Mouse (Mus musculus) lung, postnatal 14 days (tissue): ENCODE measurements around the gene Slc29a1.
"Not testable (repeated sequence)": the region's sequence is repeated elsewhere in the genome, so short reads cannot be mapped to it uniquely, and the experiment has no call there.

Experiments used
- DNase-seq: peaks from one replicate; pipeline ENCODE4 v3.0.0; 2021

The Slc29a1 gene

GRCm38 (mm10) chr17:45599446-45600242 is at the start of gene Slc29a1:
TSS of gene Slc29a1 (minus strand) at chr17:45599606.
- DNase-seq, result peak; percentile 76

- no peak for DNase-seq
Measured at GRCm38 (mm10) chr17:45644185-45644584, 44.8 kb upstream of the Slc29a1 start.

- DNase-seq, result peak; percentile 83
Measured at GRCm38 (mm10) chr17:45642701-45643100, 43.3 kb upstream of the Slc29a1 start.

- DNase-seq, result no peak
Measured at GRCm38 (mm10) chr17:45641981-45642380, 42.6 kb upstream of the Slc29a1 start.

- DNase-seq, result no peak
Measured at GRCm38 (mm10) chr17:45638596-45639295, 39.3 kb upstream of the Slc29a1 start.

GRCm38 (mm10) chr17:45634033-45634432 is 34.6 kb upstream of the Slc29a1 start:
- no peak for DNase-seq

GRCm38 (mm10) chr17:45631940-45632339 is 32.5 kb upstream of the Slc29a1 start:
- DNase-seq, result no peak

GRCm38 (mm10) chr17:45630992-45631391 is 31.6 kb upstream of the Slc29a1 start:
- DNase-seq, result no peak

- DNase-seq, result peak; percentile 78
Measured at GRCm38 (mm10) chr17:45629861-45630694, 30.7 kb upstream of the Slc29a1 start.

- DNase-seq, result peak; percentile 18
Measured at GRCm38 (mm10) chr17:45628885-45629855, 29.8 kb upstream of the Slc29a1 start.

- no peak for DNase-seq
Measured at GRCm38 (mm10) chr17:45628160-45628559, 28.8 kb upstream of the Slc29a1 start.

GRCm38 (mm10) chr17:45626577-45627134 is 27.2 kb upstream of the Slc29a1 start:
- DNase-seq, result peak; percentile 81

GRCm38 (mm10) chr17:45623425-45623824 is 24.0 kb upstream of the Slc29a1 start:
- not testable (repeated sequence) for DNase-seq

GRCm38 (mm10) chr17:45619386-45620256 is 20.2 kb upstream of the Slc29a1 start:
- peak; percentile 49 for DNase-seq

GRCm38 (mm10) chr17:45618941-45619385 is 19.6 kb upstream of the Slc29a1 start:
- DNase-seq, result peak; percentile 54

- no peak for DNase-seq
Measured at GRCm38 (mm10) chr17:45617655-45618054, 18.2 kb upstream of the Slc29a1 start.

- no peak for DNase-seq
Measured at GRCm38 (mm10) chr17:45616679-45617078, 17.3 kb upstream of the Slc29a1 start.

GRCm38 (mm10) chr17:45616046-45616650 is 16.7 kb upstream of the Slc29a1 start:
- DNase-seq, result no peak

- no peak for DNase-seq
Measured at GRCm38 (mm10) chr17:45612921-45613320, 13.5 kb upstream of the Slc29a1 start.

- no peak for DNase-seq
Measured at GRCm38 (mm10) chr17:45612008-45612407, 12.6 kb upstream of the Slc29a1 start.
